Mouse (Mus musculus) CD4-positive helper T cell, adult 2 months (primary cell): ENCODE measurements around the gene Tet1.
"Not testable (repeated sequence)": the region's sequence is repeated elsewhere in the genome, so short reads cannot be mapped to it uniquely, and the experiment has no call there.

Experiments
- DNase-seq: peaks from one replicate; pipeline ENCODE4 v3.0.0-alpha.2; 2012; ENCODE audit warnings: low read depth, missing footprints, low spot score

Gene Tet1

GRCm38 (mm10) chr10:62851025-62851424, 57.8 kb downstream of the Tet1 start:
- DNase-seq: no peak

GRCm38 (mm10) chr10:62848783-62849182, 60.0 kb downstream of the Tet1 start:
- no peak for DNase-seq

GRCm38 (mm10) chr10:62847069-62847626, 61.6 kb downstream of the Tet1 start:
- DNase-seq: no peak

GRCm38 (mm10) chr10:62843787-62844491, 64.9 kb downstream of the Tet1 start:
- no peak for DNase-seq

- no peak for DNase-seq
Measured at GRCm38 (mm10) chr10:62841901-62842447, 66.8 kb downstream of the Tet1 start.

- peak; percentile 16 for DNase-seq
Measured at GRCm38 (mm10) chr10:62840687-62841086, 68.1 kb downstream of the Tet1 start.

GRCm38 (mm10) chr10:62837987-62838386, 70.8 kb downstream of the Tet1 start:
- no peak for DNase-seq

- no peak for DNase-seq
Measured at GRCm38 (mm10) chr10:62832783-62833182, 76.0 kb downstream of the Tet1 start.

- DNase-seq: no peak
Measured at GRCm38 (mm10) chr10:62831546-62831945, 77.2 kb downstream of the Tet1 start.

- DNase-seq: no peak
Measured at GRCm38 (mm10) chr10:62824474-62824873, 84.3 kb downstream of the Tet1 start.

GRCm38 (mm10) chr10:62823431-62823830, 85.4 kb downstream of the Tet1 start:
- no peak for DNase-seq

GRCm38 (mm10) chr10:62810010-62810409, 98.8 kb downstream of the Tet1 start:
- peak; percentile 16 for DNase-seq

GRCm38 (mm10) chr10:62808766-62809165, 100.0 kb downstream of the Tet1 start:
- no peak for DNase-seq

GRCm38 (mm10) chr10:62808316-62808715, 100.5 kb downstream of the Tet1 start:
- no peak for DNase-seq

- DNase-seq: peak; percentile 37
Measured at GRCm38 (mm10) chr10:62804106-62804505, 104.7 kb downstream of the Tet1 start.

- no peak for DNase-seq
Measured at GRCm38 (mm10) chr10:62803296-62803695, 105.5 kb downstream of the Tet1 start.

- DNase-seq: no peak
Measured at GRCm38 (mm10) chr10:62794221-62794620, 114.6 kb downstream of the Tet1 start.

GRCm38 (mm10) chr10:62793091-62793453, 115.7 kb downstream of the Tet1 start:
- DNase-seq: peak; percentile 2

- DNase-seq: peak; percentile 99
Measured at GRCm38 (mm10) chr10:62792177-62793090, 116.4 kb downstream of the Tet1 start, which contains the start of gene Ccar1. Gene Ccar1 (minus strand): TSS chr10:62792286.

GRCm38 (mm10) chr10:62791251-62792176, 117.3 kb downstream of the Tet1 start:
- DNase-seq: no peak

GRCm38 (mm10) chr10:62781776-62782175, 127.0 kb downstream of the Tet1 start:
- DNase-seq: not testable (repeated sequence)
